Mouse (Mus musculus) liver, postnatal 0 days (tissue): ENCODE data around the gene Donson. TPM values are rescaled to one million over a fixed set of nuclear protein-coding genes. Genes with fewer than 3 reads are reported as not detected.

Experiments
- ATAC-seq: fragments of 200-750 bp; cut with Nextera tagmentation; 2 replicates; pipeline ENCODE4 v1.8.0; 2017; ENCODE audit warnings: mild to moderate bottlenecking, moderate library complexity
- DNase-seq: peaks from one replicate; pipeline ENCODE4 v3.0.0-alpha.2; 2016
- H3K27ac ChIP-seq: fragments of 300-500 bp; sonication (generic); 2 replicates; pipeline ENCODE4 v1.5.1; 2014; ENCODE audit warnings: antibody characterized with exemption, moderate library complexity, mild to moderate bottlenecking, low read depth
- H3K27me3 ChIP-seq: fragments of 300-500 bp; sonication (generic); 2 replicates; pipeline ENCODE4 v1.6.1; 2014; ENCODE audit warnings: low read length, control low read depth, mixed read lengths; ENCODE audit not compliant: insufficient read depth
- H3K36me3 ChIP-seq: fragments of 300-500 bp; sonication (generic); replicated peaks from 2 replicates; pipeline ENCODE4 v1.6.1; 2014; ENCODE audit warnings: mild to moderate bottlenecking, control low read depth, low read length, moderate library complexity, mixed read lengths; ENCODE audit not compliant: insufficient read depth
- H3K4me1 ChIP-seq: fragments of 300-500 bp; sonication (generic); 2 replicates; pipeline ENCODE4 v1.6.1; 2014; ENCODE audit warnings: antibody characterized with exemption, mild to moderate bottlenecking, control low read depth; ENCODE audit not compliant: insufficient read depth
- H3K4me2 ChIP-seq: fragments of 300-500 bp; sonication (generic); 2 replicates; pipeline ENCODE4 v1.6.1; 2014; ENCODE audit warnings: low read depth, mild to moderate bottlenecking, low read length, moderate library complexity, mixed read lengths
- H3K4me3 ChIP-seq: fragments of 300-500 bp; sonication (generic); 2 replicates; pipeline ENCODE4 v1.5.1; 2014; ENCODE audit warnings: low read depth, low read length
- H3K9ac ChIP-seq: fragments of 300-500 bp; sonication (generic); replicated peaks from 2 replicates; pipeline ENCODE4 v1.6.1; 2014; ENCODE audit warnings: mild to moderate bottlenecking, moderate library complexity
- H3K9me3 ChIP-seq: fragments of 300-500 bp; sonication (generic); 2 replicates; pipeline ENCODE4 v1.6.1; 2016; ENCODE audit warnings: mild to moderate bottlenecking, control low read depth, low read length, mixed read lengths
- CTCF ChIP-seq: sonication (generic); IDR thresholded peaks from 2 replicates; pipeline ENCODE4 v1.5.1; 2016; ENCODE audit warnings: antibody characterized with exemption, low read depth
- EP300 ChIP-seq: IDR thresholded peaks from 2 replicates; pipeline ENCODE4 v1.6.1; 2016; ENCODE audit warnings: antibody characterized with exemption, low read depth, mild to moderate bottlenecking
- WGBS: fragments of 180-500 bp; shearing (Covaris S2); extraction: QIAGEN DNeasy Blood & Tissue Kit; methylation state at CpG from one replicate; pipeline ENCODE4 v1.1.7; 2014; ENCODE audit not compliant: insufficient replicate concordance; 5-methylcytosine and 5-hydroxymethylcytosine counted together
- polyA plus RNA-seq: library from polyadenylated mRNA; unstranded; fragments of >200 nt; fragmentation: Nextera tagmentation; extraction: Ambion mirVana; gene quantifications from 2 replicates; pipeline ENCODE4 v1.2.1, GENCODE M21; 2015

The Donson gene
- polyA plus RNA-seq, 1 experiment from 2014 or later = 14.2 TPM

- TF ChIP-seq EP300 = no peak
- TF ChIP-seq CTCF = no peak
- H3K9ac ChIP-seq = no peak overlapping the region
- no peaks in the 10 kb centered on the region for H3K27me3 ChIP-seq
- peaks cover 72% of the 10 kb centered on the region for H3K36me3 ChIP-seq
- DNase-seq (no peak), ATAC-seq (no peak)
- no peak overlapping the region for H3K27ac ChIP-seq
- H3K9me3 ChIP-seq = no peaks in the 10 kb centered on the region
- no peak overlapping the region for H3K4me3 ChIP-seq
- 78% methylated on average over 8 of the region's 8 CpGs for WGBS
- peaks cover 4% of the 10 kb centered on the region; the same call in 1 of the 2 replicates for H3K4me1 ChIP-seq
- no peak overlapping the region for H3K4me2 ChIP-seq
These were observed 48.4 kb downstream of the Donson start for GRCm38 (mm10) chr16:91640171-91640570.

GRCm38 (mm10) chr16:91639636-91640035, 48.9 kb downstream of the Donson start:
- no peak overlapping the region for H3K4me2 ChIP-seq
- no peak overlapping the region for H3K4me3 ChIP-seq
- TF ChIP-seq CTCF = no peak
- no peak for TF ChIP-seq EP300
- H3K9me3 ChIP-seq = no peaks in the 10 kb centered on the region
- H3K27ac ChIP-seq = no peak overlapping the region
- H3K36me3 ChIP-seq = peaks cover 75% of the 10 kb centered on the region
- H3K27me3 ChIP-seq = no peaks in the 10 kb centered on the region
- no peak overlapping the region for H3K9ac ChIP-seq
- no peaks in the 10 kb centered on the region for H3K4me1 ChIP-seq
- ATAC-seq = no peak
- DNase-seq = no peak
- WGBS = 90% methylated on average over 2 of the region's 2 CpGs

DNA sequence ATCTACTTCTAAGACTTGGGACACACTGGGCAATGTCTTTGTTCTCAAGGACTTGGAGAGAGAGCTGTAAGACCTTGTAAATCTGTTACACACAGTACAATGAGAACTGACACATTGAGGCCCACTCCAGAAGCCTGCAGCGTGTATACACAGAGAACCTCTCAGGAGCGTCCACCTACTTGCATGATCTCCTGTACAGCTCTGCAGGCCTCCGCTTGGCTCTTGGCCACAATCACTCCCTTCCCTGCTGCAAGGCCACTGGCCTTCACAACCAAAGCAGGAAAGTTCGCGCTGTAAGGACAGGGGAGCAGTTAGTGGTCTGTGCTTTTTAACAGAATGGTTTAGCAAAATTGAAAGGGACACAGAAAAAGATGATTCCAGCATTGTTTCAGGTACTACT, 49.4 kb downstream of the Donson start:
- H3K4me1 ChIP-seq = no peaks in the 10 kb centered on the region
- H3K27ac ChIP-seq = no peak overlapping the region
- 89% methylated on average over 5 of the region's 5 CpGs for WGBS
- H3K9ac ChIP-seq = no peak overlapping the region
- no peak overlapping the region for H3K4me2 ChIP-seq
- no peaks in the 10 kb centered on the region for H3K9me3 ChIP-seq
- DNase-seq (no peak), ATAC-seq (no peak)
- no peak overlapping the region for H3K4me3 ChIP-seq
- no peaks in the 10 kb centered on the region for H3K27me3 ChIP-seq
- peaks cover 75% of the 10 kb centered on the region for H3K36me3 ChIP-seq
- TF ChIP-seq EP300 = no peak
- TF ChIP-seq CTCF = no peak

DNA sequence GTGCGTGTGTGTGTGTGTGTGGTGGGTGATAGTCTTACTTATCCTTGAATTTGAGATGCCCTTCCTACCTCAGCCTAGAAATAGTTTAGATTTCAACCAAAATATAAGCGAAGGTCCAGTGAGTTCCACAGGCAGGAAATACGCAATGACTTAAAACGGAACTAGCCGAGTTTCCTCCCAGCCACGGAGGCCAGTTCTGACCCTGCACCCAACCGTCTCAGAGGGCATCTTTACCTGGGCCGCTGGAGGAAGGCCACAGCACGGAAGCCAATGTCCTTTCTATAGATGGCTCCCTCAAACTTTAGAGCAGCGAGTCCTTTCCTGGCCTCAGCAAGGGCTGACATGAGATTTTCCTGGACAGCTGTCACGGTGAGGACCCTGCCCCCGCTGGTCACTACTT, 54.9 kb downstream of the Donson start:
- no peak for ATAC-seq
- H3K27ac ChIP-seq = no peak overlapping the region

DNA sequence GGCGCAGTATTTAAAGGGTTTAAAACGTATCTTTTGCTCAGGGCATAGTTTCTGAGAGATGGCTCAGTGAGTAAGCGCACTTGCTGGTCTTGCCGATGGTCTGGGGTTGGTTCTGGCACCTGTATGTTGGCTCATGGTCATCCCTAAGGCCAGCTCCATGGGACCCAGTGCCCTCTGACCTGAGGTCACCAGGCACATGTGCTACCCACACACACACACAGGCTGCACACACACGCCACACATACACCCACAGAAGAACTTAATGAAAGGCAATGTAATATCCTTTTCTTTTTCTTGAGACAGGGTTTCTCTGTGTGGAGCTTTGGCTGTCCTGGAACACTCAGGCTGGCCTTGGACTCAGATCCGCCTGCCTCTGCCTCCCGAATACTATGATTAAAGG, 55.6 kb downstream of the Donson start:
- H3K9me3 ChIP-seq = no peaks in the 10 kb centered on the region
- no peak for ATAC-seq
- DNase-seq = no peak
- no peak overlapping the region for H3K4me2 ChIP-seq
- WGBS = 91% methylated on average over 7 of the region's 7 CpGs
- H3K4me1 ChIP-seq = no peaks in the 10 kb centered on the region
- H3K9ac ChIP-seq = no peak overlapping the region
- H3K27me3 ChIP-seq = no peaks in the 10 kb centered on the region
- TF ChIP-seq CTCF = no peak
- no peak for TF ChIP-seq EP300
- H3K27ac ChIP-seq = no peak overlapping the region
- peaks cover 82% of the 10 kb centered on the region for H3K36me3 ChIP-seq
- H3K4me3 ChIP-seq = no peak overlapping the region

More for the DNA sequence above, 54.9 kb downstream of the Donson start:
- H3K4me2 ChIP-seq = no peak overlapping the region
- H3K27me3 ChIP-seq = no peaks in the 10 kb centered on the region
- no peaks in the 10 kb centered on the region for H3K4me1 ChIP-seq
- no peak for DNase-seq
- 74% methylated on average over 12 of the region's 12 CpGs for WGBS
- no peaks in the 10 kb centered on the region for H3K9me3 ChIP-seq
- H3K36me3 ChIP-seq = peaks cover 82% of the 10 kb centered on the region
- no peak overlapping the region for H3K4me3 ChIP-seq
- no peak overlapping the region for H3K9ac ChIP-seq
- no peak for TF ChIP-seq EP300
- no peak for TF ChIP-seq CTCF

GRCm38 (mm10) chr16:91632439-91632838, 56.1 kb downstream of the Donson start:
- Histone ChIP-seq H3K36me3 (peaks cover 81% of the 10 kb centered on the region), H3K4me3 (no peak overlapping the region), H3K4me1 (no peaks in the 10 kb centered on the region), H3K9ac (no peak overlapping the region), H3K27me3 (no peaks in the 10 kb centered on the region), H3K4me2 (no peak overlapping the region), H3K27ac (no peak overlapping the region), H3K9me3 (no peaks in the 10 kb centered on the region)
- DNase-seq (no peak), ATAC-seq (no peak)
- WGBS = 88% methylated on average over 5 of the region's 5 CpGs
- TF ChIP-seq EP300 (no peak), CTCF (no peak)

DNA sequence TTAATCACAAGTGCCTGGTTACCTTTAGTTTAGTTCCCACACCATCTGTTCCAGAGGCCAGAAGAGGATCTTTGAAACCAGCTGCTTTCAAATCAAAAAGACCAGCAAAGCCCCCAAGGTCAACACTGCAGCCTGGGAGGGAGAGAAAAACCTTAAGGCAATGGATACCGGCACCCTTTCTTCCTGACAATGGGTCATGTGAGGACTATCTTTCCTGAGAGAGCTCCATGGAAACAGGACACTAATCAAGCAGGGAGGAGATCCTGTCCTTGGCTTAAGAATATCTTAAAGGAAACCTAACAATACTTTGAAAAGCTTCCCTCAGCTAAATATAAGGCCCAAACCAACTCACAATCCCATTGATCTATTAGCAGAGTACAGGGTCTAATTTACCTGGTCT, 58.0 kb downstream of the Donson start:
- H3K4me1 ChIP-seq = no peaks in the 10 kb centered on the region
- H3K9me3 ChIP-seq = no peaks in the 10 kb centered on the region
- H3K9ac ChIP-seq = no peak overlapping the region
- H3K36me3 ChIP-seq = peaks cover 77% of the 10 kb centered on the region
- H3K27ac ChIP-seq = no peak overlapping the region
- TF ChIP-seq EP300 = no peak
- no peak for TF ChIP-seq CTCF
- H3K4me2 ChIP-seq = no peak overlapping the region
- no peak for ATAC-seq
- WGBS = 85% methylated on average over 1 of the region's 1 CpGs
- no peak for DNase-seq
- no peak overlapping the region for H3K4me3 ChIP-seq
- H3K27me3 ChIP-seq = no peaks in the 10 kb centered on the region
